Mouse (Mus musculus) midbrain, embryonic 15.5 days (tissue): Measurements from ENCODE around the gene Trpm8. TPM values are rescaled to one million over a fixed set of nuclear protein-coding genes. Genes with fewer than 3 reads are reported as not detected.

ENCODE experiments used
- ATAC-seq: fragments of 200-750 bp; cut with Nextera tagmentation; replicated peaks from 2 replicates; pipeline ENCODE4 v1.8.0; 2017; ENCODE audit warnings: moderate TSS enrichment
- H3K27ac ChIP-seq: fragments of 300-500 bp; sonication (generic); 2 replicates; pipeline ENCODE4 v1.5.1; 2015; ENCODE audit warnings: mild to moderate bottlenecking, inconsistent platforms
- H3K27me3 ChIP-seq: fragments of 300-500 bp; sonication (generic); replicated peaks from 2 replicates; pipeline ENCODE4 v1.6.1; 2015; ENCODE audit warnings: inconsistent platforms
- H3K36me3 ChIP-seq: fragments of 300-500 bp; sonication (generic); replicated peaks from 2 replicates; pipeline ENCODE4 v1.6.1; 2015; ENCODE audit warnings: inconsistent platforms
- H3K4me1 ChIP-seq: fragments of 300-500 bp; sonication (generic); 2 replicates; pipeline ENCODE4 v1.6.1; 2015; ENCODE audit warnings: inconsistent platforms
- H3K4me2 ChIP-seq: fragments of 300-500 bp; sonication (generic); 2 replicates; pipeline ENCODE4 v1.6.1; 2015; ENCODE audit warnings: inconsistent platforms, mild to moderate bottlenecking, moderate library complexity
- H3K4me3 ChIP-seq: fragments of 300-500 bp; sonication (generic); 2 replicates; pipeline ENCODE4 v1.5.1; 2015; ENCODE audit warnings: mild to moderate bottlenecking, inconsistent platforms
- H3K9ac ChIP-seq: fragments of 300-500 bp; sonication (generic); 2 replicates; pipeline ENCODE4 v1.6.1; 2015; ENCODE audit warnings: mild to moderate bottlenecking, inconsistent platforms
- H3K9me3 ChIP-seq: fragments of 300-500 bp; sonication (generic); 2 replicates; pipeline ENCODE4 v1.6.1; 2016; ENCODE audit warnings: inconsistent platforms
- WGBS: fragments of 180-500 bp; shearing (Covaris S2); methylation state at CpG from one replicate; pipeline ENCODE4 v1.1.7; 2015; ENCODE audit warnings: mixed read lengths; 5-methylcytosine and 5-hydroxymethylcytosine counted together
- polyA plus RNA-seq: library from polyadenylated mRNA; unstranded; fragments of >200 nt; fragmentation: Nextera tagmentation; extraction: Ambion mirVana; gene quantifications from 2 replicates; pipeline ENCODE4 v1.2.1, GENCODE M21; 2015

Gene Trpm8
- polyA plus RNA-seq, 1 experiment from 2014 or later = 0.10 TPM

- Histone ChIP-seq H3K4me3 (no peak overlapping the region), H3K9me3 (peaks cover 93% of the 10 kb centered on the region), H3K36me3 (no peaks in the 10 kb centered on the region), H3K4me2 (no peak overlapping the region), H3K9ac (no peak overlapping the region), H3K27ac (no peak overlapping the region), H3K4me1 (no peaks in the 10 kb centered on the region), H3K27me3 (no peaks in the 10 kb centered on the region)
- 65% methylated on average over 11 of the region's 11 CpGs for WGBS
- ATAC-seq = 0 out of 2 replicates have a peak, but pooled peaks have one; percentile 10
These were observed 42.2 kb upstream of the Trpm8 start for GRCm38 (mm10) chr1:88235046-88235893.

GRCm38 (mm10) chr1:88235894-88236415 is 41.5 kb upstream of the Trpm8 start:
- Histone ChIP-seq H3K4me1 (no peaks in the 10 kb centered on the region), H3K4me2 (no peak overlapping the region), H3K27ac (no peak overlapping the region), H3K4me3 (no peak overlapping the region), H3K27me3 (no peaks in the 10 kb centered on the region), H3K36me3 (no peaks in the 10 kb centered on the region), H3K9me3 (peaks cover 94% of the 10 kb centered on the region), H3K9ac (no peak overlapping the region)
- 62% methylated on average over 4 of the region's 4 CpGs for WGBS
- no peak for ATAC-seq

DNA sequence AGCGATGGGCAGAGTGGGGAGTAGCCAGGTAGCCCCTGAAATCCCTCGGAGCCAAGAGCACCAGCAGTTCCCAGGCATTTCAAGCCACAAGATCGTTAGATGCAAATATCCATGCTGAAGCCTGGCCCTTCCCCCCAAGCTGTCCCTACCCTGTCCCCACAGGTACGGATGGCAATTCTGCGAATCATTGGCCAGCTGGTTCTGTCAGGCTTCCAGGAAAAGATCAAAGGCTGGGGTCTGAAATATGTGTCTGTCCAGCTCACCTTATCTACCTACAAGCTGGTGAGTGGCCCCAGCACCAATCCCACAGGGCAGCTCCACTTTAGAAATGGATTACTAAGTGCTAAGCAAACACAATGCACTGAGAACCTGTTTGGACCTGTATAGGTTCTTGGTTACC is 40.1 kb upstream of the Trpm8 start:
- Histone ChIP-seq H3K27ac (no peak overlapping the region), H3K4me2 (no peak overlapping the region), H3K27me3 (no peaks in the 10 kb centered on the region), H3K4me1 (no peaks in the 10 kb centered on the region), H3K36me3 (no peaks in the 10 kb centered on the region), H3K9ac (no peak overlapping the region), H3K4me3 (no peak overlapping the region), H3K9me3 (peaks cover 93% of the 10 kb centered on the region)
- 84% methylated on average over 5 of the region's 5 CpGs for WGBS
- ATAC-seq = no peak

DNA sequence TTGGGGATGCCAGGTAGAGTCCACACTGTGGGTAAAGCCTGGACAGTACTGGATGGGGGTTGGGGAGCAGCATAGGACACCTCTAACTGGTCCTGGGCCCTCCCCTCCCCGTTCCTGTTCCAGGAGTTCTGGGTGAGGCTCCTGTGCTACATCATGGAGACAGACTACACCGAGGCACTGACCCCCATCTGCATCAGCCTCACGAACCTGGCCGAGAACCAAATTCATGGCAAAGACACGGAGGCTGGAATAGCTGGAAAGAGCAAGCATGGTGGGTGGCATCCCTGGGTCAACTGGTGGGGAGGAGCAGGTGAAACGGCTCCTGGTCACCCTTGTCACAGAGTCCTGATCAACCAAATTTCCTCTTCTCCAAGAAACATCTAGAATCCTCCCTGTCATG is 38.7 kb upstream of the Trpm8 start:
- no peak for ATAC-seq
- H3K27ac ChIP-seq = no peak overlapping the region
- H3K4me2 ChIP-seq = no peak overlapping the region
- no peaks in the 10 kb centered on the region for H3K4me1 ChIP-seq
- no peak overlapping the region for H3K4me3 ChIP-seq
- H3K27me3 ChIP-seq = no peaks in the 10 kb centered on the region
- WGBS = 77% methylated on average over 6 of the region's 6 CpGs
- H3K36me3 ChIP-seq = no peaks in the 10 kb centered on the region
- H3K9ac ChIP-seq = no peak overlapping the region
- peaks cover 91% of the 10 kb centered on the region for H3K9me3 ChIP-seq

GRCm38 (mm10) chr1:88240072-88240471 is 37.4 kb upstream of the Trpm8 start:
- H3K27ac ChIP-seq = no peak overlapping the region
- H3K4me3 ChIP-seq = no peak overlapping the region
- no peaks in the 10 kb centered on the region for H3K4me1 ChIP-seq
- H3K9me3 ChIP-seq = peaks cover 91% of the 10 kb centered on the region
- no peaks in the 10 kb centered on the region for H3K36me3 ChIP-seq
- ATAC-seq = no peak
- H3K9ac ChIP-seq = no peak overlapping the region
- 76% methylated on average over 5 of the region's 5 CpGs for WGBS
- no peaks in the 10 kb centered on the region for H3K27me3 ChIP-seq
- H3K4me2 ChIP-seq = no peak overlapping the region

- no peak overlapping the region for H3K27ac ChIP-seq
- 71% methylated on average over 4 of the region's 4 CpGs for WGBS
- H3K9ac ChIP-seq = no peak overlapping the region
- H3K9me3 ChIP-seq = peaks cover 91% of the 10 kb centered on the region
- no peaks in the 10 kb centered on the region for H3K4me1 ChIP-seq
- no peaks in the 10 kb centered on the region for H3K36me3 ChIP-seq
- H3K4me3 ChIP-seq = no peak overlapping the region
- no peak overlapping the region for H3K4me2 ChIP-seq
- peak; percentile 4; the same call in 1 of the 2 replicates for ATAC-seq
- H3K27me3 ChIP-seq = no peaks in the 10 kb centered on the region
These were observed 36.9 kb upstream of the Trpm8 start for GRCm38 (mm10) chr1:88240579-88240978.

GRCm38 (mm10) chr1:88243861-88244260 is 33.6 kb upstream of the Trpm8 start:
- Histone ChIP-seq H3K27me3 (no peaks in the 10 kb centered on the region), H3K4me1 (no peaks in the 10 kb centered on the region), H3K4me2 (no peak overlapping the region), H3K9me3 (peaks cover 89% of the 10 kb centered on the region), H3K36me3 (no peaks in the 10 kb centered on the region), H3K9ac (no peak overlapping the region), H3K4me3 (no peak overlapping the region), H3K27ac (no peak overlapping the region)
- ATAC-seq = no peak
- 65% methylated on average over 5 of the region's 5 CpGs for WGBS

DNA sequence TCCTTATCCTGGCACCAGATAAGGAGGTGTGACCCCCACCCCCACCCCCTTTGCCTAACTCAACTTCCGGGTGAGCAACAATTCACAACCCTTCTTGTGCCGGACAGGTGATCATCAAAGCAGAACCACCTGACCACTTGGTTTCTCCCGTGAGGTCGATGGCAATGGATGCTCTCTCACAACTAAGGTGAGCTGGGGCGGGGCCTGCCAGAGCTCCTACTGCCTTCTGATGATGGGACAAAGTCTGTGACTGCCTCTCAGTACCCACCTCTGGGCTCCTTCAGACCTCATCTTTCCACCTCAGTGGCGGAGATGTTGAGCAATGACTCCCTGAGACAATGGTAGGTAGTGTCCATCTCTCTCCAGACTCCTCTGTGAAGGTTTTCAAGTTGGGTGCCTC is 31.6 kb upstream of the Trpm8 start:
- Histone ChIP-seq H3K36me3 (no peaks in the 10 kb centered on the region), H3K9me3 (peaks cover 86% of the 10 kb centered on the region), H3K27ac (no peak overlapping the region), H3K4me3 (no peak overlapping the region), H3K4me1 (no peaks in the 10 kb centered on the region), H3K27me3 (no peaks in the 10 kb centered on the region), H3K4me2 (no peak overlapping the region), H3K9ac (no peak overlapping the region)
- ATAC-seq = no peak
- 78% methylated on average over 6 of the region's 6 CpGs for WGBS

DNA sequence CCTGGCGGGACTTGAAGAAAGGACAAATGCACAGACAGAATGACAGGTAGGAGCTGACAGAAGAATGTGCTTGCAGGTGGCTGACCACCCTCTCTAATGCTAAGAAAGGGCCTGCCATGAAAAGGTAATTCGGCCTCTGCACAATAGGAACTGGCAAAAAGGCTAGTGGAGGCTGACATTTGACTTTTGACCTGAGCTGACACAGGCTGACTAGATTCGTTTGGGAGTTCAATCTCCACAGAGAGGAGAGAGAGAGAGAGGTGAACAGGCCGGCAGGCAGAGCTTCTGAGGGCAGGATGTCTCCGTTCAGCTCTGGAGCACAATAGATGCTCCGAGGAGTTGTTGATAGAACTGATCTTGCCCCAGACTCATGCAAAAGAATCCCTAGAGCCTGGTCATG is 31.1 kb upstream of the Trpm8 start:
- H3K36me3 ChIP-seq = no peaks in the 10 kb centered on the region
- H3K27me3 ChIP-seq = no peaks in the 10 kb centered on the region
- H3K4me1 ChIP-seq = no peaks in the 10 kb centered on the region
- H3K27ac ChIP-seq = no peak overlapping the region
- 47% methylated on average over 6 of the region's 6 CpGs for WGBS
- no peak overlapping the region for H3K4me2 ChIP-seq
- no peak for ATAC-seq
- no peak overlapping the region for H3K4me3 ChIP-seq
- H3K9me3 ChIP-seq = peaks cover 82% of the 10 kb centered on the region
- no peak overlapping the region for H3K9ac ChIP-seq

DNA sequence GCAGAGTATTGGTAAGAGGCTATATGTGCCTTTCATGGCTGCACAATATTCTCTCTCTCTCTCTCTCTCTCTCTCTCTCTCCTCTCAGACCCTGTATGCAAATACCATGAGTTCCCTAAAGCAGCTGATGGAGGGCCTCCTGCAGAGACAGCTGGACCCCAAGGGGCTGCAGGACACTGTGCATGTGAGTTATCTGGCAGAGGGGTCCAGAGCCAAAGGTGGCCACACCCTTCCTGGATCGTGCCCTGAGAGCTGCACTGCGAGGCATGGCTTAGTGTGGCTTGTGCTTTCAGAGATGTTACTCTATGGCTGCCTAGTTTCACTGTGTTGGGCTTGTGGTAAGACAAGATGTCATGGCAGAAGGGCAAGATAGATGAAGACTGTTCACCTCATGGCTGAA is 29.8 kb upstream of the Trpm8 start:
- no peak overlapping the region for H3K4me2 ChIP-seq
- 54% methylated on average over 2 of the region's 2 CpGs for WGBS
- H3K4me3 ChIP-seq = no peak overlapping the region
- no peak overlapping the region for H3K9ac ChIP-seq
- H3K36me3 ChIP-seq = no peaks in the 10 kb centered on the region
- ATAC-seq = no peak
- no peaks in the 10 kb centered on the region for H3K27me3 ChIP-seq
- no peak overlapping the region for H3K27ac ChIP-seq
- H3K9me3 ChIP-seq = peaks cover 78% of the 10 kb centered on the region
- no peaks in the 10 kb centered on the region for H3K4me1 ChIP-seq

DNA sequence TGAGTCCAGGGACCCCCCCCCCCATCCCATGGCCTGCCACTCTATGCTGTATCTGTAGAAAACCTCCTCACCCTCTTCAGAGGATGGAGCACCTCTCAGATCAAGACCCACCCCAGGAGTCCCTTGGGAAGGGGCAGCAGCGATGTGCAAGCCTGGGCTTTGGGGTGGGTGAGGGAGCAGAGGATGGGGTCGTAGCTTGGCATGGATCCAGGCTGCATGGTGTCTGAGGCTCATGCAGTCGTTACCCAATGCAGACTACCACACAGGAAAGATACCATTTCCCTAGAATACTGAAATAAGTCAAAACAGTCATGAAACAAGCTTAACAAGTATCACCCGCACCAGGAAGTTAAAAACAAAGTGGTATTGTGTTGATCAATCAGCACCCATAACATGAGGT is 28.8 kb upstream of the Trpm8 start:
- ATAC-seq = no peak
- Histone ChIP-seq H3K4me3 (no peak overlapping the region), H3K27ac (no peak overlapping the region), H3K4me1 (no peaks in the 10 kb centered on the region), H3K4me2 (no peak overlapping the region), H3K9ac (no peak overlapping the region), H3K27me3 (no peaks in the 10 kb centered on the region), H3K9me3 (peaks cover 74% of the 10 kb centered on the region), H3K36me3 (no peaks in the 10 kb centered on the region)
- 75% methylated on average over 4 of the region's 4 CpGs for WGBS

- no peaks in the 10 kb centered on the region for H3K36me3 ChIP-seq
- no peak overlapping the region for H3K4me3 ChIP-seq
- H3K9ac ChIP-seq = no peak overlapping the region
- WGBS = 78% methylated on average over 7 of the region's 7 CpGs
- no peaks in the 10 kb centered on the region for H3K27me3 ChIP-seq
- H3K4me2 ChIP-seq = no peak overlapping the region
- no peak for ATAC-seq
- no peak overlapping the region for H3K27ac ChIP-seq
- peaks cover 65% of the 10 kb centered on the region for H3K9me3 ChIP-seq
- no peaks in the 10 kb centered on the region for H3K4me1 ChIP-seq
These were observed 27.9 kb upstream of the Trpm8 start for GRCm38 (mm10) chr1:88249596-88249995.

DNA sequence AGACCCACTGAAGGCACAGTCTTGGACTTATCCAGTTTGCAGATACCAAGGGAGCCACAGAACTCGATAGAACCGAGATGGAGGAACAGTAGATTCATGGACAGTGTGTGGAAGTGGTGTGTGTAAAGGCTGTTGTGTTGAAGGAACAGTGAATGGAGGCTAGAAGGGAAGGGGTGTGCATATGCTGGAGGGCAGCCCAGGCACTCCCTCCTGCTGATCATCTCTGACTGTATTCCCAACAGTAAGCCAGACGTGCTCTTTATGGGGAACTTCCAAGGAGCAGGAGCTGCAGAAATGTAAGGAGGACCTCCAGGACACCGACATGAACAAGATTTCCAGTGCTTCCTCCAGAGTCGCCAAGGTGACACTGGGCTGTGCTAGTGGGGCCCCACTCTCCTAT is 27.4 kb upstream of the Trpm8 start:
- 83% methylated on average over 5 of the region's 5 CpGs for WGBS
- Histone ChIP-seq H3K9me3 (peaks cover 65% of the 10 kb centered on the region), H3K4me2 (no peak overlapping the region), H3K36me3 (no peaks in the 10 kb centered on the region), H3K4me3 (no peak overlapping the region), H3K27ac (no peak overlapping the region), H3K4me1 (no peaks in the 10 kb centered on the region), H3K27me3 (no peaks in the 10 kb centered on the region), H3K9ac (no peak overlapping the region)
- no peak for ATAC-seq
